Mouse (Mus musculus) layer of hippocampus, adult 8-10 months (tissue): ENCODE measurements around the gene Fcgr4. TPM values are rescaled to one million over a fixed set of nuclear protein-coding genes. Genes with fewer than 3 reads are reported as not detected.
"Not testable (repeated sequence)": the region's sequence is repeated elsewhere in the genome, so short reads cannot be mapped to it uniquely, and the experiment has no call there.

Experiments used
- DNase-seq, 2 experiments: peaks; one replicate each; pipeline ENCODE4 v3.0.0; 2022; ENCODE audit warnings: low spot score in 2 of 2
- total RNA-seq, 4 experiments: library from RNA; stranded (reverse); gene quantifications; 2 replicates each; pipeline ENCODE4 v1.2.4; 2022

The Fcgr4 gene
- total RNA-seq = 1 to 10 TPM in 2 of 4 experiments, not detected in 2; 1.5 to 1.7 TPM

- DNase-seq = no peak
These were observed at the start of gene Fcgr4 for GRCm38 (mm10) chr1:171018737-171019136. Gene Fcgr4, plus strand, starts transcription at chr1:171018920.

- no peak for DNase-seq
These were observed 46.2 kb upstream of the Fcgr4 start for GRCm38 (mm10) chr1:170972494-170972893.

- DNase-seq = no peak
These were observed 45.8 kb upstream of the Fcgr4 start for GRCm38 (mm10) chr1:170972936-170973335.

- DNase-seq = no peak
These were observed 44.5 kb upstream of the Fcgr4 start for GRCm38 (mm10) chr1:170974171-170974570.

GRCm38 (mm10) chr1:170974736-170975135, 44.0 kb upstream of the Fcgr4 start:
- no peak for DNase-seq

- not testable (repeated sequence) for DNase-seq
These were observed 43.4 kb upstream of the Fcgr4 start for GRCm38 (mm10) chr1:170975350-170975749.

- DNase-seq = peak in 1 of 2 experiments; percentile 12
These were observed 43.0 kb upstream of the Fcgr4 start for GRCm38 (mm10) chr1:170975751-170976161.

- DNase-seq = no peak
These were observed 42.3 kb upstream of the Fcgr4 start, which contains the start of gene Fcgr2b for GRCm38 (mm10) chr1:170976447-170976846. Gene Fcgr2b, minus strand, starts transcription at chr1:170976547.

- DNase-seq = no peak
These were observed 40.1 kb upstream of the Fcgr4 start for GRCm38 (mm10) chr1:170978601-170979000.

- not testable (repeated sequence) for DNase-seq
These were observed 37.0 kb upstream of the Fcgr4 start for GRCm38 (mm10) chr1:170981679-170982078.

- no peak for DNase-seq
These were observed 36.4 kb upstream of the Fcgr4 start for GRCm38 (mm10) chr1:170982301-170982700.

GRCm38 (mm10) chr1:170983066-170983465, 35.7 kb upstream of the Fcgr4 start:
- no peak for DNase-seq

GRCm38 (mm10) chr1:170985092-170985491, 33.6 kb upstream of the Fcgr4 start:
- DNase-seq = no peak

- no peak for DNase-seq
These were observed 32.9 kb upstream of the Fcgr4 start for GRCm38 (mm10) chr1:170985861-170986260.

GRCm38 (mm10) chr1:170989656-170990055, 29.1 kb upstream of the Fcgr4 start:
- no peak for DNase-seq

- DNase-seq = peak in 1 of 2 experiments; percentile 43
These were observed 26.2 kb upstream of the Fcgr4 start for GRCm38 (mm10) chr1:170992550-170992949.

- no peak for DNase-seq
These were observed 22.7 kb upstream of the Fcgr4 start for GRCm38 (mm10) chr1:170996034-170996433.

- peak; percentile 5 to 55 for DNase-seq
These were observed 22.0 kb upstream of the Fcgr4 start for GRCm38 (mm10) chr1:170996753-170997152.

- DNase-seq = peak; percentile 34 to 38
These were observed 20.7 kb upstream of the Fcgr4 start for GRCm38 (mm10) chr1:170997756-170998655.

GRCm38 (mm10) chr1:170999811-171000210, 18.9 kb upstream of the Fcgr4 start:
- DNase-seq = no peak

- no peak for DNase-seq
These were observed 13.6 kb upstream of the Fcgr4 start for GRCm38 (mm10) chr1:171005081-171005480.

GRCm38 (mm10) chr1:171005586-171005985, 13.1 kb upstream of the Fcgr4 start:
- no peak for DNase-seq

GRCm38 (mm10) chr1:171006335-171006734, 12.4 kb upstream of the Fcgr4 start:
- DNase-seq = no peak
